ENCODE assay signal across 9 mouse cellular contexts in genomic region chr1:187650786-187651687, GRCm38 (mm10). TPM values are rescaled to one million over a fixed set of nuclear protein-coding genes. Genes with fewer than 3 reads are reported as not detected.
DNase-seq lines count a peak whose midpoint lies in the region.
"Had no signal": no experiment of that assay in that cellular context is flagged by ENCODE, and none has a peak within 500 bp of the region (broad histone marks: within the 10 kb centered on the region; RNA-seq: fewer than 3 reads in every experiment).

No protein-coding gene starts in this region.

- DNase-seq in heart, adult 11 months: peak; percentile 82
- DNase-seq in heart, postnatal 36 days: no peak
- peak; percentile 15 to 36 for DNase-seq in cerebellum, adult 18-20 months
- peak; percentile 8 to 14 for DNase-seq in frontal cortex, postnatal 14 days (ENCODE audit: low spot score in 2 of 2)
- DNase-seq in left cerebral cortex, postnatal 36 days (ENCODE audit: low spot score in 2 of 2): peak; percentile 27 to 36
- peak; percentile 25 to 27 for DNase-seq in right cerebral cortex, adult 2 months (ENCODE audit: low spot score in 2 of 2)
- DNase-seq in thymus, adult 18-20 months: no peak
- DNase-seq in kidney, postnatal 14 days: no peak

- intact Hi-C loops in heart, postnatal 36 days (cut with DNase I): loop anchor here (2.0 to 5.0 kb wide), 2 partner anchors 41 to 42 kb away; partner anchors contain the start of gene Esrrg
- intact Hi-C loops in left cerebral cortex, postnatal 36 days (cut with DNase I): no loop called here

RNA-seq across cellular contexts. Expression of gene Esrrg, which starts 42.4 kb away (rescaled TPM):
- 10 to 100 TPM; 42.5 to 45.7 TPM for total RNA-seq in heart, postnatal 36 days (2021)
- total RNA-seq in left cerebral cortex, postnatal 36 days (2021): 10 to 100 TPM; 29.8 to 30.6 TPM
- total RNA-seq: common myeloid progenitor, adult 5-6 weeks had no signal

Comparison
In these comparisons a context has a peak if more than half of its experiments do, and no peak if none do; other contexts are left out.
1. DNase-seq: peak in heart, adult 11 months (single experiment), cerebellum, adult 18-20 months (2 of 2), frontal cortex, postnatal 14 days (2 of 2), left cerebral cortex, postnatal 36 days (2 of 2) and right cerebral cortex, adult 2 months (2 of 2); none in heart, postnatal 36 days (0 of 2), thymus, adult 18-20 months (0 of 2) and kidney, postnatal 14 days (single experiment).